Mouse (Mus musculus): ENCODE measurements around the gene Ang. TPM values are rescaled to one million over a fixed set of nuclear protein-coding genes. Genes with fewer than 3 reads are reported as not detected.
A peak's percentile ranks its signal among the peaks of the same experiment; 100 is the strongest.

Gene Ang
- polyA plus RNA-seq, 1 experiment: 2.9 TPM

- no peak for DNase-seq
- no peak for TF ChIP-seq CTCF (IDR thresholded peaks at IDR 0.05; ENCODE audit: borderline replicate concordance, insufficient read depth, low read depth, low read length)
- TF ChIP-seq POLR2A (IDR thresholded peaks at IDR 0.05; ENCODE audit: borderline replicate concordance, insufficient read depth, low read length): no peak
Measured at GRCm38 (mm10) chr14:51089674-51090076, 1.3 kb upstream of the Ang start.

DNA sequence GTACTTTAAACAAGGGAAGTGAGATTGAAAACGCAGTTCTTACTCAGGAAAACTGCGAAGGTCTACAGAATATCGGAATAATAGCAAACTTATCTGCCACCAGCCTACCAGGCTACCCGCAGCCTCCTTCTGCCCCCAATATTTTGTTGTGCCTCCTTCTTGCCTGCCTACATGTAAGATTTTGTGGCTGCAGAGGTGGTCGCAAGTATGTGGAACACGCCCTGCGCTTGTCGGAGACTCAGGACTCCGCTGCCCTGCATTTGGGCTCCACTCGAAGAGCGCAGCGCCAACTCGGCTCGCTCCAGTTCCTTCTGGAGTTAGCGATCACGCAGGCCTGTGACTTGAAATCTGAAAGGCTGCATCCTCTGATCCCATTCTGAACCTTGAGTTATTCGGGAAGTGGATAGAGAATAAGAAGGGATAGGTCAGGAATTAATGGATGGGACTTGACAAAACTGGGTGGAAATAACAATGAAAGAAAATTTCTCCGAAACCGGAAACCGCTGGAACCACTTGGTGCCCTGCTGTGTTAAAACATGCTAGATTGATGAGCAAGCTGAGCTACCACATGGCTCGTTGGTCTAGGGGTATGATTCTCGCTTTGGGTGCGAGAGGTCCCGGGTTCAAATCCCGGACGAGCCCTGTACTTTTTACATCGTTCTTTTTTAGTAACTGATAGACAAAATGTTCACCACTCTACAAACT, 721 bp upstream of the Ang start:
- peak overlapping the region; percentile 81 for H3K4me3 ChIP-seq (replicated peaks; ENCODE audit: insufficient read depth, low read depth, low read length)
- peak; percentile 78 to 85 for DNase-seq
- WGBS: under 1% methylated on average over 27 of the region's 27 CpGs
- H3K27ac ChIP-seq (ENCODE audit: insufficient read depth, low read length): peak overlapping the region; percentile 8; the same call in 1 of the 2 replicates
- TF ChIP-seq CTCF (IDR thresholded peaks at IDR 0.05; ENCODE audit: borderline replicate concordance, insufficient read depth, low read depth, low read length): no peak
- TF ChIP-seq POLR2A (IDR thresholded peaks at IDR 0.05; ENCODE audit: borderline replicate concordance, insufficient read depth, low read length): no peak
- H3K27me3 ChIP-seq (ENCODE audit: control insufficient read depth, insufficient read depth, low read length): no peaks in the 10 kb centered on the region
- no peaks in the 10 kb centered on the region for H3K4me1 ChIP-seq (ENCODE audit: control insufficient read depth, insufficient read depth, low read length)

More at GRCm38 (mm10) chr14:51089674-51090076, 1.3 kb upstream of the Ang start:
- H3K4me3 ChIP-seq (replicated peaks; ENCODE audit: insufficient read depth, low read depth, low read length): peak overlapping the region; percentile 81
- H3K27ac ChIP-seq (ENCODE audit: insufficient read depth, low read length): no peak overlapping the region; the same call in 1 of the 2 replicates
- WGBS: under 1% methylated on average over 15 of the region's 15 CpGs
- H3K27me3 ChIP-seq (ENCODE audit: control insufficient read depth, insufficient read depth, low read length): no peaks in the 10 kb centered on the region
- H3K4me1 ChIP-seq (ENCODE audit: control insufficient read depth, insufficient read depth, low read length): no peaks in the 10 kb centered on the region

DNA sequence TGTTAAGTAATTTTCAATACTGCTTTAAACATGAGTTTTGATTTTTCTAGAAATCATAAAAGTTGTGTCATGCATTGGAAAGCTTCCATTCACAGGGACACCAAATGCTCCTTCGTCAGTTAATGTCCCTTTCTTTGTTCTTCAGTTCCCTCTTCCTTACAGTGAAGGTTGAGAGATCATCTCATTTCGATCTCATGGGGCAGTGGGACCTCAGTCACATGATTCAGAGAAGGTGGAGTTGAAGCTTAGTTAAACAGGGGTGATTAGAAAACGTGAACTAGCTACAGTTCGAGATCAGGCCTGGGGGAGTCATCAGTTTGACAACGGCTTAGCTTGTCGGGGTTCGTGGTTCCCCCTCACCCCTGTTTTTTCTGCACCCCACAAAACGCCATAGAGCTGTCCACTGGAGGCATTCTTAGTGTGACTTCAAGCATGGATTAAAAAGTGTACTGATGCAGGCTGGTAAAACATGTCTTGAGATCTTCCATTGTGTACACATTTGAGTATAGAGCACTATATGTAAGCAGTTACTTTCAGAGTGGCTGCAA, 1.2 kb downstream of the Ang start:
- Histone ChIP-seq H3K27me3 (ENCODE audit: control insufficient read depth, insufficient read depth, low read length) (no peaks in the 10 kb centered on the region), H3K27ac (ENCODE audit: insufficient read depth, low read length) (no peak overlapping the region), H3K4me3 (replicated peaks; ENCODE audit: insufficient read depth, low read depth, low read length) (peak overlapping the region; percentile 46), H3K4me1 (ENCODE audit: control insufficient read depth, insufficient read depth, low read length) (no peaks in the 10 kb centered on the region)
- DNase-seq: no peak
- 62% methylated on average over 8 of the region's 8 CpGs for WGBS
- no peak for TF ChIP-seq CTCF (IDR thresholded peaks at IDR 0.05; ENCODE audit: borderline replicate concordance, insufficient read depth, low read depth, low read length)
- no peak for TF ChIP-seq POLR2A (IDR thresholded peaks at IDR 0.05; ENCODE audit: borderline replicate concordance, insufficient read depth, low read length)

DNA sequence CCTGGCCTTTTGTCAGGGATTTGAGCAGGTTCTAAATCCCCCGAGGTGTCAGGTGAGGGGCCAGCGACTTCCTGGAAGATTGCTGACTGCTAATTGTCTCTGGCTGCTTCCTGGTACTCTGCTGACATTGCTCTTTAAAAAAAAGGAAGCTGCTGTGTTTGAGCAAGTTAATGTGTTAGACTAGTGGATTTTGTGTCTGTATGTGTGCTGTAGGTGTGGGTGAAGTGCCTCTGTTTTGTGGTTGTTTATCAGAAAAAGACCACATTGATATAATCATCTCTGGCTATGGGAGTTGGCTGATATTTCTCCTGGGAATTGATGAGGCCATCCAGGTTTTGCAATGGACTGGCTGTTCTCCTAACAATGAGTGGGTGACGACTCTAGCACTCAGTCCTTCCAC, 2.5 kb downstream of the Ang start:
- no peak overlapping the region for H3K4me3 ChIP-seq (replicated peaks; ENCODE audit: insufficient read depth, low read depth, low read length)
- no peaks in the 10 kb centered on the region for H3K27me3 ChIP-seq (ENCODE audit: control insufficient read depth, insufficient read depth, low read length)
- H3K27ac ChIP-seq (ENCODE audit: insufficient read depth, low read length): no peak overlapping the region
- DNase-seq: no peak
- H3K4me1 ChIP-seq (ENCODE audit: control insufficient read depth, insufficient read depth, low read length): no peaks in the 10 kb centered on the region
- TF ChIP-seq CTCF (IDR thresholded peaks at IDR 0.05; ENCODE audit: borderline replicate concordance, insufficient read depth, low read depth, low read length) (no peak), POLR2A (IDR thresholded peaks at IDR 0.05; ENCODE audit: borderline replicate concordance, insufficient read depth, low read length) (no peak)
- 57% methylated on average over 3 of the region's 3 CpGs for whole genome bisulfite sequencing

DNA sequence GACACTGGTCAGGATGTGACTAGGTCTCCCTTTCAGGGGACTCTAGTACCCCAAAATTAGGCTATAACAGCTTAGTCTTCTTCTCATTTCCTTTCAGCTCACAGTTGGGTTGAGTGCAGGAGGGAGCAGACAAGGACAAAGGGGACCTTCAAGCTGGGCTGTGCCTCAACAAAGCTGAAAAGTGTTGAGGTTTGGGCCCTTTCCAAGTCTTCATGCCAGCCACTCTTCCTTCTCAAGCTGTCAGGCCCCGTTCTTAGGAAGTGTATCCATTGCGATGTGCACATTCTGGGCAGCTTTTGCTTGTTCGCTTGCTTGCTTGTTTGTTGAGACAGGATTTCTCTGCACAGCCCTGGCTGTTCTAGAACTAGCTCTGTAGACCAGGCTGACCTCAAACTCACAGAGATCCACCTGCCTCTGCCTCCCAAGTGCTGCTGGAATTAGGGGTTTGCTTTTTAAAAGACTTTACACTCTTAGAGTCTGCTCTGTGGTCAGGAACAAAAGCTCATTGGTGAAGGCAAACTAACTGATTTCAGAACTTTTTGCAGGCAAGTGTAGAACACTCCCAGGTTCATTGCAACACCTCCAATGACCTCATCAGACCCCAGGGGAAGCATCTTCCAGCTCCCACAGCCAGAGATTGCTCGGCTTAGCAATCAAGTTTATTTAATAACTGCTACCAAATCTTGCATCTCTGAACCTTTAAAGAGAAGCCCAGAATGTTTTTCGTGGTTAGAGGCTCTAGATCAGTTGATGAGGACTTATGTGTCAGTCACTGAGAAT, 3.3 kb downstream of the Ang start:
- Histone ChIP-seq H3K27me3 (ENCODE audit: control insufficient read depth, insufficient read depth, low read length) (no peaks in the 10 kb centered on the region), H3K4me1 (ENCODE audit: control insufficient read depth, insufficient read depth, low read length) (no peaks in the 10 kb centered on the region), H3K27ac (ENCODE audit: insufficient read depth, low read length) (no peak overlapping the region), H3K4me3 (replicated peaks; ENCODE audit: insufficient read depth, low read depth, low read length) (no peak overlapping the region)
- 66% methylated on average over 5 of the region's 5 CpGs for WGBS
- no peak for DNase-seq
- no peak for TF ChIP-seq POLR2A (IDR thresholded peaks at IDR 0.05; ENCODE audit: borderline replicate concordance, insufficient read depth, low read length)
- no peak for TF ChIP-seq CTCF (IDR thresholded peaks at IDR 0.05; ENCODE audit: borderline replicate concordance, insufficient read depth, low read depth, low read length)

GRCm38 (mm10) chr14:51094921-51095320, 4.0 kb downstream of the Ang start:
- Histone ChIP-seq H3K4me1 (ENCODE audit: control insufficient read depth, insufficient read depth, low read length) (no peaks in the 10 kb centered on the region), H3K4me3 (replicated peaks; ENCODE audit: insufficient read depth, low read depth, low read length) (no peak overlapping the region), H3K27ac (ENCODE audit: insufficient read depth, low read length) (no peak overlapping the region), H3K27me3 (ENCODE audit: control insufficient read depth, insufficient read depth, low read length) (no peaks in the 10 kb centered on the region)
- no peak for DNase-seq
- TF ChIP-seq POLR2A (IDR thresholded peaks at IDR 0.05; ENCODE audit: borderline replicate concordance, insufficient read depth, low read length) (no peak), CTCF (IDR thresholded peaks at IDR 0.05; ENCODE audit: borderline replicate concordance, insufficient read depth, low read depth, low read length) (no peak)
- WGBS: 77% methylated on average over 9 of the region's 9 CpGs

DNA sequence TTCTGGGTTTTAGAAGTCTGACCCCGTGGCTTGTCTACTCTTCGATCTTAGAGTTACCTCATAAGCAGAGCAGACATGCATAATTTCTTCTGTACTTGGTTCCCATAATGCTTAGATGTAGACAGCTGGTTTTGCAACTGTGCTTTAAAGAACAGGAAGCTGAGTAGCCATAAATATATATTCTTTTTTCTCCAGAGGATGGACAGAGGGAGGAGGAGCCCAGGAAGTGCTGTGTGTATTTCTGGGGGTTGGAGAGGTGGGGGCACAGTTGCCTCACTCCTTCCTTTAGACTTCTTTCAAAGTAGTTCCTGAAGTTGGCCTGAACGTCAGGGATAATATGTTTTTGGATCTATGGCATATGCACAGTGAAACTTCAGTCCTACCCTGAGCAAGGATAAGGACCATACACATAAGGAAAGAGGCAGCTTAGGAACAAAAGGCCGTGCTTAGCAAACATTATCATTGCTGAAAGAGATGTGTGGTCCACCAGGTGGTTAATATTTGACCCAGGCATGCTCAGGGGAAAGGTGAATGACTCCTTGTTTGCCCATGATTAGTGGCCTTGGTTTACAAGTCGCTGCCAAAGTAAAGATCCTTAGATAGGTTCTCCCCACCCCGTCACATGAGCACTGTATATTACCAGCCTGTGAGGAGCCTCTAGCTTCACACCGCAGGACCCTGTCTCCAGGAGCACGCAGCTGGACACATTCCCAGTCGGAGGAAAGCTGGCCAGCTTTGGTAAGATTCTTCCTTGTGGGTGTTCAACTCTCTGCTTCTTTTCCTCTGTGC, 5.0 kb downstream of the Ang start:
- TF ChIP-seq POLR2A (IDR thresholded peaks at IDR 0.05; ENCODE audit: borderline replicate concordance, insufficient read depth, low read length) (no peak), CTCF (IDR thresholded peaks at IDR 0.05; ENCODE audit: borderline replicate concordance, insufficient read depth, low read depth, low read length) (no peak)
- Histone ChIP-seq H3K27me3 (ENCODE audit: control insufficient read depth, insufficient read depth, low read length) (no peaks in the 10 kb centered on the region), H3K4me3 (replicated peaks; ENCODE audit: insufficient read depth, low read depth, low read length) (no peak overlapping the region), H3K27ac (ENCODE audit: insufficient read depth, low read length) (no peak overlapping the region), H3K4me1 (ENCODE audit: control insufficient read depth, insufficient read depth, low read length) (no peaks in the 10 kb centered on the region)
- WGBS: 50% methylated on average over 9 of the region's 9 CpGs
- no peak for DNase-seq

All from cerebellum, adult 2 months (tissue).